Mouse (Mus musculus) limb, embryonic 11.5 days (tissue): Measurements from ENCODE around the gene Tcp11l2. TPM values are rescaled to one million over a fixed set of nuclear protein-coding genes. Genes with fewer than 3 reads are reported as not detected.

Source experiments
- ATAC-seq: fragments of 200-750 bp; cut with Nextera tagmentation; 2 replicates; pipeline ENCODE4 v1.8.0; 2017; ENCODE audit warnings: low read depth; ENCODE audit not compliant: insufficient number of reproducible peaks, low FRiP score, low TSS enrichment
- DNase-seq: peaks from one replicate; pipeline ENCODE4 v3.0.0-alpha.2; 2015; ENCODE audit warnings: low spot score
- H3K27ac ChIP-seq: fragments of 300-500 bp; sonication (generic); replicated peaks from 2 replicates; pipeline ENCODE4 v1.5.1; 2014; ENCODE audit warnings: low read depth, mild to moderate bottlenecking, low read length
- H3K27me3 ChIP-seq: fragments of 300-500 bp; sonication (generic); 2 replicates; pipeline ENCODE4 v1.6.1; 2014; ENCODE audit warnings: mild to moderate bottlenecking, low read length, mixed read lengths; ENCODE audit not compliant: control insufficient read depth, insufficient read depth
- H3K36me3 ChIP-seq: fragments of 300-500 bp; sonication (generic); 2 replicates; pipeline ENCODE4 v1.6.1; 2014; ENCODE audit warnings: mild to moderate bottlenecking, low read length, moderate library complexity, mixed read lengths; ENCODE audit not compliant: control insufficient read depth, insufficient read depth
- H3K4me1 ChIP-seq: fragments of 300-500 bp; sonication (generic); 2 replicates; pipeline ENCODE4 v1.6.1; 2014; ENCODE audit warnings: low read length, mixed read lengths; ENCODE audit not compliant: control insufficient read depth, insufficient read depth
- H3K4me2 ChIP-seq: fragments of 300-500 bp; sonication (generic); 2 replicates; pipeline ENCODE4 v1.6.1; 2014; ENCODE audit warnings: low read depth, mild to moderate bottlenecking, moderate library complexity; ENCODE audit not compliant: severe bottlenecking
- H3K4me3 ChIP-seq: fragments of 300-500 bp; sonication (generic); 2 replicates; pipeline ENCODE4 v1.5.1; 2014; ENCODE audit warnings: low read depth, low read length
- H3K9ac ChIP-seq: fragments of 300-500 bp; sonication (generic); 2 replicates; pipeline ENCODE4 v1.6.1; 2014; ENCODE audit warnings: mild to moderate bottlenecking, low read length
- H3K9me3 ChIP-seq: fragments of 300-500 bp; sonication (generic); 2 replicates; pipeline ENCODE4 v1.6.1; 2016; ENCODE audit warnings: low read length; ENCODE audit not compliant: control insufficient read depth
- WGBS: fragments of 180-500 bp; shearing (Covaris S2); extraction: QIAGEN DNeasy Blood & Tissue Kit; methylation state at CpG from one replicate; pipeline ENCODE4 v1.1.7; 2014; 5-methylcytosine and 5-hydroxymethylcytosine counted together
- polyA plus RNA-seq: library from polyadenylated mRNA; unstranded; fragments of >200 nt; fragmentation: Nextera tagmentation; extraction: Ambion mirVana; gene quantifications from 2 replicates; pipeline ENCODE4 v1.2.1, GENCODE M21; 2014

The Tcp11l2 gene
- polyA plus RNA-seq, 1 experiment from 2014 or later: 7.2 TPM

GRCm38 (mm10) chr10:84579527-84579926 is 3.1 kb downstream of the Tcp11l2 start:
- 64% methylated on average over 2 of the region's 2 CpGs for WGBS
- Histone ChIP-seq H3K27ac (no peak overlapping the region), H3K36me3 (no peaks in the 10 kb centered on the region), H3K4me1 (0 out of 2 replicates have a peak, but pooled peaks cover 3% of the 10 kb centered on the region), H3K27me3 (no peaks in the 10 kb centered on the region), H3K9ac (no peak overlapping the region), H3K4me2 (no peak overlapping the region), H3K4me3 (no peak overlapping the region), H3K9me3 (no peaks in the 10 kb centered on the region)
- no peak for DNase-seq
- no peak for ATAC-seq

DNA sequence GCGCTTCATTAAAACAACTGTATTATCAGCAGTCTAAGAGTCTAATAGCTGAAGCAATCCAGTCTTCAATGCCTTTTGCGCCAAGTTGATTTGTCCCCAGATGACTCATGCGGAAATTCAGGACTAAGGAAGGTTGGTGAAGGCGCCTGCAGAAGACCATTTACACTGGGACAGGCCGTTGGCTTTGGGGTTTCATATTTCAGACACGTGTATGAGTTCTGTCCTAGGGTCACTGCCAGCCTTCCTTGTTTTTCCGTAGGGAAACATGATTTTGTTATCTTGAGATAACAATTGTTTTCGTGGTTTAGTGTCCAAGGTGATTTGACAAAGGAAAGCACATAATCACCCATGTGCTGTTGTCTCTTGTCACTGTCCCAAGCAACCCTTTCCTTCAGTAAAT is 4.8 kb downstream of the Tcp11l2 start:
- ATAC-seq (no peak), DNase-seq (no peak)
- no peaks in the 10 kb centered on the region for H3K9me3 ChIP-seq
- WGBS: 73% methylated on average over 8 of the region's 8 CpGs
- H3K36me3 ChIP-seq: no peaks in the 10 kb centered on the region
- H3K4me1 ChIP-seq: 0 out of 2 replicates have a peak, but pooled peaks cover 3% of the 10 kb centered on the region
- H3K9ac ChIP-seq: no peak overlapping the region
- H3K27me3 ChIP-seq: no peaks in the 10 kb centered on the region
- H3K4me3 ChIP-seq: no peak overlapping the region
- H3K27ac ChIP-seq: no peak overlapping the region
- H3K4me2 ChIP-seq: no peak overlapping the region

DNA sequence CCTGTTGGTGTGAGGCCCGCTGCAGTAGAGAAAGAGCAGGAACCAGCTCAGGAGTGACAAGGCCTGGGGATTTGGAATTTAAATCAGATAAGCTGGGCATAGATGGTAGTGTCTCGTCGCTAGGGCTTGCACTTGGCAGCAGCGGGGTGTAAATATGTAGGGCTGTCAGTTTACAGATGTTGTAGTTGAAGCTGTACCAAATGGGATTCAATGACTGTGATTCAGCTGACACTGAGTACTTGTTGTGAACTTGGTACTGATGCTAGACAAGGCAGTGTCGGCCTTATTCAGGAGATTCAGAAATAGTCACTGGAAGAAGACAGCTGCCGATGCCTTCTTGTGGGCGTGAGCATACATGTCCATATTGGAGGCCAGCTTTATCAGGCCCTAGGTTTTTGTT is 5.8 kb downstream of the Tcp11l2 start:
- WGBS: 88% methylated on average over 7 of the region's 7 CpGs
- no peak for DNase-seq

GRCm38 (mm10) chr10:84584451-84585293 is 8.2 kb downstream of the Tcp11l2 start:
- WGBS: 75% methylated on average over 11 of the region's 11 CpGs
- no peak for DNase-seq

More for the DNA sequence above, 5.8 kb downstream of the Tcp11l2 start:
- ATAC-seq: no peak
- Histone ChIP-seq H3K36me3 (no peaks in the 10 kb centered on the region), H3K4me2 (no peak overlapping the region), H3K4me1 (0 out of 2 replicates have a peak, but pooled peaks cover 3% of the 10 kb centered on the region), H3K27ac (no peak overlapping the region), H3K27me3 (no peaks in the 10 kb centered on the region), H3K9ac (no peak overlapping the region), H3K9me3 (no peaks in the 10 kb centered on the region), H3K4me3 (no peak overlapping the region)

GRCm38 (mm10) chr10:84585294-84585650 is 8.8 kb downstream of the Tcp11l2 start:
- H3K4me1 ChIP-seq: no peaks in the 10 kb centered on the region
- no peak overlapping the region for H3K4me2 ChIP-seq
- no peak overlapping the region for H3K27ac ChIP-seq
- H3K9ac ChIP-seq: no peak overlapping the region
- H3K27me3 ChIP-seq: no peaks in the 10 kb centered on the region
- no peak for ATAC-seq
- DNase-seq: no peak
- 74% methylated on average over 2 of the region's 2 CpGs for WGBS
- no peak overlapping the region for H3K4me3 ChIP-seq
- no peaks in the 10 kb centered on the region for H3K36me3 ChIP-seq
- no peaks in the 10 kb centered on the region for H3K9me3 ChIP-seq

More at GRCm38 (mm10) chr10:84584451-84585293, 8.2 kb downstream of the Tcp11l2 start:
- Histone ChIP-seq H3K27ac (no peak overlapping the region), H3K9me3 (no peaks in the 10 kb centered on the region), H3K9ac (no peak overlapping the region), H3K36me3 (no peaks in the 10 kb centered on the region), H3K4me2 (no peak overlapping the region), H3K4me1 (no peaks in the 10 kb centered on the region), H3K4me3 (no peak overlapping the region), H3K27me3 (no peaks in the 10 kb centered on the region)
- no peak for ATAC-seq

DNA sequence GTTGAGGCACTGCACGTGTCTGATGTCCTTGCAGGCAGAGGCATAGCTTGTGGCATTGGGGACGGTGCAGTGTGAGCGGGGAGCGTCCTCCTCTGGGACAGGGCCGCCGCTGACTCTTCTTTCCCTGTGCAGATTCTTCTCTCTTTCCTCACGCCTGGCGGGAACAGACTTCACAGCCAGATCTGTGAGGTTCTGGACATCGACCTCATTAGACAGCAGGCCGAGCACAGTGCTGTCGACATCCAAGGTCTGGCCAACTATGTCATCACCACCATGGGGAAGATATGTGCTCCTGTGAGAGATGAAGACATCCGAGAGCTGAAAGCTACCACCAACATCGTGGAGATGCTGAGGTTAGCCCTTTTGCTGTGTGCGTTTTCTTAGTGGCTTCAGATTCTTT is 14.5 kb downstream of the Tcp11l2 start:
- Histone ChIP-seq H3K4me1 (0 out of 2 replicates have a peak, but pooled peaks cover 2% of the 10 kb centered on the region), H3K4me2 (no peak overlapping the region), H3K27ac (no peak overlapping the region), H3K27me3 (no peaks in the 10 kb centered on the region), H3K9ac (no peak overlapping the region), H3K4me3 (no peak overlapping the region), H3K36me3 (no peaks in the 10 kb centered on the region), H3K9me3 (no peaks in the 10 kb centered on the region)
- ATAC-seq (no peak), DNase-seq (no peak)
- WGBS: 82% methylated on average over 14 of the region's 14 CpGs

DNA sequence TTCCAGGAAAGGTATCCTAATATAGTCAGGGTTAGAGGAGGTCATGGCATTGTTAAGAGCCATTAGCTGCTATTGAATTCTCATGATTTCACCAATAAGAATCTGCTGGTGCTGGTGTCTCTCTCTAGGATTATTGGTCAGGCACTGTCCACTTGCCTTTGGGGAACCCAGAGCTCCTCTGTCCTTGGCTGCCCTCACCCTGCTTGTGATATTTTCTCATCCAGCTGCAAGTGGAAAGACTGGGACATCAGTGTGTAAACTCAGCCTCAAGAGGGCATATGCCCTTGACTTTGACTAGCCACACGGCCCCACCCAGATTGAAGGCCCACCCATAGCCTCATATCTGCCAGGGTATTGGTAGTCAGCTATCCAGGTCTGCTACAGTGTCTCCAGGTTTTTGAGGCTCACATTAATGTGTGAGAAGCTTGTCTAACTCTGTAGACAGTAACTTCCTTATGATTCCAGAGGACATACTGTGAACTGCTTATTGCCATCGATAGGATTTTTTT is 15.3 kb downstream of the Tcp11l2 start:
- Histone ChIP-seq H3K4me1 (0 out of 2 replicates have a peak, but pooled peaks cover 2% of the 10 kb centered on the region), H3K4me2 (no peak overlapping the region), H3K9me3 (no peaks in the 10 kb centered on the region), H3K9ac (no peak overlapping the region), H3K4me3 (no peak overlapping the region), H3K27me3 (no peaks in the 10 kb centered on the region), H3K36me3 (no peaks in the 10 kb centered on the region), H3K27ac (no peak overlapping the region)
- no peak for DNase-seq
- WGBS: 89% methylated on average over 2 of the region's 2 CpGs
- ATAC-seq: no peak

GRCm38 (mm10) chr10:84592745-84593144 is 16.3 kb downstream of the Tcp11l2 start:
- 64% methylated on average over 3 of the region's 3 CpGs for WGBS
- H3K27me3 ChIP-seq: no peaks in the 10 kb centered on the region
- H3K4me1 ChIP-seq: 0 out of 2 replicates have a peak, but pooled peaks cover 2% of the 10 kb centered on the region
- H3K9ac ChIP-seq: no peak overlapping the region
- no peak overlapping the region for H3K4me2 ChIP-seq
- no peak for DNase-seq
- no peak overlapping the region for H3K4me3 ChIP-seq
- H3K27ac ChIP-seq: no peak overlapping the region
- no peak for ATAC-seq
- no peaks in the 10 kb centered on the region for H3K36me3 ChIP-seq
- no peaks in the 10 kb centered on the region for H3K9me3 ChIP-seq
